Mouse (Mus musculus) neural tube, embryonic 14.5 days (tissue): ENCODE data around the gene Tab1. TPM values are rescaled to one million over a fixed set of nuclear protein-coding genes. Genes with fewer than 3 reads are reported as not detected.

ENCODE experiments used
- ATAC-seq: fragments of 200-750 bp; cut with Nextera tagmentation; 2 replicates; pipeline ENCODE4 v1.8.0; 2017; ENCODE audit warnings: low read depth, mild to moderate bottlenecking, moderate TSS enrichment, moderate library complexity
- H3K27ac ChIP-seq: fragments of 300-500 bp; sonication (generic); 2 replicates; pipeline ENCODE4 v1.5.1; 2014; ENCODE audit warnings: low read depth, mild to moderate bottlenecking, control low read depth, low read length, moderate library complexity, mixed read lengths
- H3K27me3 ChIP-seq: fragments of 300-500 bp; sonication (generic); 2 replicates; pipeline ENCODE4 v1.6.1; 2014; ENCODE audit warnings: low read length; ENCODE audit not compliant: control insufficient read depth, insufficient read depth
- H3K36me3 ChIP-seq: fragments of 300-500 bp; sonication (generic); 2 replicates; pipeline ENCODE4 v1.6.1; 2014; ENCODE audit warnings: low read length, mixed read lengths; ENCODE audit not compliant: control insufficient read depth, insufficient read depth
- H3K4me1 ChIP-seq: fragments of 300-500 bp; sonication (generic); 2 replicates; pipeline ENCODE4 v1.6.1; 2014; ENCODE audit warnings: low read length; ENCODE audit not compliant: control insufficient read depth, insufficient read depth
- H3K4me2 ChIP-seq: fragments of 300-500 bp; sonication (generic); 2 replicates; pipeline ENCODE4 v1.6.1; 2014; ENCODE audit warnings: mild to moderate bottlenecking, low read depth, low read length, control low read depth
- H3K4me3 ChIP-seq: fragments of 300-500 bp; sonication (generic); 2 replicates; pipeline ENCODE4 v1.5.1; 2014; ENCODE audit warnings: low read depth, low read length, control low read depth, mixed read lengths
- H3K9ac ChIP-seq: fragments of 300-500 bp; sonication (generic); replicated peaks from 2 replicates; pipeline ENCODE4 v1.6.1; 2014; ENCODE audit warnings: low read depth, mild to moderate bottlenecking, control low read depth, low read length, mixed read lengths
- H3K9me3 ChIP-seq: fragments of 300-500 bp; sonication (generic); 2 replicates; pipeline ENCODE4 v1.6.1; 2016; ENCODE audit warnings: low read length; ENCODE audit not compliant: control insufficient read depth
- WGBS: fragments of 180-500 bp; shearing (Covaris S2); extraction: QIAGEN DNeasy Blood & Tissue Kit; methylation state at CpG from one replicate; pipeline ENCODE4 v1.1.7; 2014; 5-methylcytosine and 5-hydroxymethylcytosine counted together
- polyA plus RNA-seq: library from polyadenylated mRNA; unstranded; fragments of >200 nt; fragmentation: Nextera tagmentation; extraction: Ambion mirVana; gene quantifications from 2 replicates; pipeline ENCODE4 v1.2.1, GENCODE M21; 2014

The Tab1 gene
- polyA plus RNA-seq, 1 experiment from 2014 or later, result 30.1 TPM

DNA sequence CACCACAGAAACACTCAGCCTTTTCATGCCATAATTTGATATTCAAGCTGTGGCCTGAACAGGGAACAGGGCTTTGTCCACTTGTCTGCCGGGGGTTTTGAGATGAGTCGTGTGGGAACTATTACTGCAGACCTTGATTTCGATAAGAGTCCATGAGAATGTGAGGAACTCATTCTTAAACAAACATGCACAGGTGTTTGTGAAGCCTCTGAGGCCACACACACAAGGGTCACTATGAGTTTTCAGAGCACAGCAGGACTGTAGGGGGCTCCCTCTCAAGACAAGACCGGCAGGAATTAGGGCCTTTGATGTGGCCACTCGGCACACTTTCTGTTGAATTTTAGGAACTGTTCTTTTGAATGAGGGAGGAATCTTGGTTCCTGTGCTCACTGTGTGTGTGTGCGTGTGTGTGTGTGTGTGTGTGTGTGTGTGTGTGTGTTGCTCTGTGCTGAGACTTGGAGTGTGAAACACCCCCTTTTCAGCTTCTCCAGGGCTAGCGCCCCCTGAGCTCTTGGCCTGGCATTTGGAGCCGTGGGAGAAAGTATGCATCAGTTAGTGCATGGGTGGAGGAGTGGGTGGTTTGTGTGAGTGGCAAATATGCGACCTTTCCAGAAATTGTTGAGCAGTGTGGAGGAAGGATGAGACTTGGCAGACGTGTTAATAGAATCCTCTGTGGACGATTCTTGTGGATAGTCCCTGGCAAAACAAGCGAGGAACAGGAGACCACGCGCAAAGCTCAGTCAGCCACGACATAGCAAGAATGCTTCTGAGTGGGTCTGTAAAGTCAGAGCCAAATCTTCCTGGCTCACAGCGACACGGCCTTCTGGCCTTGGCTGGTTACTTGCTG lies 5.2 kb downstream of the Tab1 start:
- Histone ChIP-seq H3K4me1 (0 out of 2 replicates have a peak, but pooled peaks cover 10% of the 10 kb centered on the region), H3K9me3 (no peaks in the 10 kb centered on the region), H3K27ac (no peak overlapping the region), H3K9ac (no peak overlapping the region), H3K4me2 (no peak overlapping the region), H3K27me3 (no peaks in the 10 kb centered on the region), H3K36me3 (no peaks in the 10 kb centered on the region), H3K4me3 (no peak overlapping the region)
- ATAC-seq, result no peak
- WGBS, result 71% methylated on average over 17 of the region's 17 CpGs

DNA sequence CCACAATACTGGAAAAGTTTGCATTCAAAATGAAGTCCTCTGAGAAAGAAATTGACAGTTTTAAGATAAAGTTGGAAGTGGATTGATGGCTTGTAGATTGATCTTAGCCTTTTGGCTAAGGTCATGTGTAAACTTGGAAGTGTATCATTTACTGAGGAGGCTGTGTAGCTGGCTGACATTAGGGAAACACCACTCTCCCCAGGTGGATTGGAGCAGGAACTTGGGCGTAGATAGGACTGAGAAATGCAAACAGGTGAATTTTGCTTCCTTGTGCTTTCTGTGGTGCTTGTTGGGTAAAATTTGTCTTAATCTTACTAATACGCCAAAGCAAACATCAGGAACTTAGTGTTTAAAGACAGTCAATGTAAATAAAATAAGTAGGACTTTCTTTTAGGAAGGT lies 7.4 kb downstream of the Tab1 start:
- H3K4me3 ChIP-seq, result no peak overlapping the region
- ATAC-seq, result no peak
- no peak overlapping the region for H3K4me2 ChIP-seq
- H3K27me3 ChIP-seq, result no peaks in the 10 kb centered on the region
- H3K27ac ChIP-seq, result no peak overlapping the region
- H3K9me3 ChIP-seq, result no peaks in the 10 kb centered on the region
- H3K4me1 ChIP-seq, result no peaks in the 10 kb centered on the region
- H3K9ac ChIP-seq, result no peak overlapping the region
- WGBS, result 97% methylated on average over 2 of the region's 2 CpGs
- H3K36me3 ChIP-seq, result no peaks in the 10 kb centered on the region

- H3K27me3 ChIP-seq, result no peaks in the 10 kb centered on the region
- H3K4me1 ChIP-seq, result no peaks in the 10 kb centered on the region
- H3K4me2 ChIP-seq, result no peak overlapping the region
- no peak for ATAC-seq
- H3K27ac ChIP-seq, result no peak overlapping the region
- WGBS, result 99% methylated on average over 3 of the region's 3 CpGs
- no peaks in the 10 kb centered on the region for H3K36me3 ChIP-seq
- no peak overlapping the region for H3K9ac ChIP-seq
- H3K4me3 ChIP-seq, result no peak overlapping the region
- no peaks in the 10 kb centered on the region for H3K9me3 ChIP-seq
Measured at GRCm38 (mm10) chr15:80140878-80141277, 8.0 kb downstream of the Tab1 start.

- no peaks in the 10 kb centered on the region for H3K4me1 ChIP-seq
- no peaks in the 10 kb centered on the region for H3K9me3 ChIP-seq
- H3K27me3 ChIP-seq, result no peaks in the 10 kb centered on the region
- H3K4me2 ChIP-seq, result no peak overlapping the region
- H3K36me3 ChIP-seq, result no peaks in the 10 kb centered on the region
- ATAC-seq, result no peak
- no peak overlapping the region for H3K4me3 ChIP-seq
- no peak overlapping the region for H3K27ac ChIP-seq
- no peak overlapping the region for H3K9ac ChIP-seq
- WGBS, result 99% methylated on average over 3 of the region's 3 CpGs
Measured at GRCm38 (mm10) chr15:80142130-80142529, 9.2 kb downstream of the Tab1 start.

DNA sequence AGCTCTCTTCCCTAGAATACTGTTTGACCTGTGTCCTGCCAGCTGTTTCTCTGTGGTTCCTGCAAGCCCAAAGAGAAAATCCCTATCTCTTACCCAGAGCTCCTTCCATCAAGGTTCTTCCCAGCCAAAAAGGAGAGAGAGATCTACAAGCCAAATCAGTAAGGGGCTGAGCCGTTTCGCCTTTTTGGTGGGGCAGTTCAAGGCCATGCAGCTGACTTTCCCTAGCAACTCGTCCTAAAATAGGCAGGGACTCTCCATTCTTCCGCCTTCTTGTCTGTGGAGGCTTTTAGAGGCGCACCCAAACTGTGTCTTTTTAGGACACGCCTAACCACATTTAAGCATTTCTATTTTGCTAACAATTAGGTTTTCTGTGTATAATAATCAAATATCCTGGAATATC lies 10.8 kb downstream of the Tab1 start:
- 94% methylated on average over 6 of the region's 6 CpGs for WGBS
- no peak overlapping the region for H3K27ac ChIP-seq
- no peaks in the 10 kb centered on the region for H3K9me3 ChIP-seq
- H3K9ac ChIP-seq, result no peak overlapping the region
- no peak for ATAC-seq
- no peaks in the 10 kb centered on the region for H3K4me1 ChIP-seq
- H3K4me2 ChIP-seq, result no peak overlapping the region
- no peaks in the 10 kb centered on the region for H3K27me3 ChIP-seq
- 0 out of 2 replicates have a peak, but pooled peaks cover 6% of the 10 kb centered on the region for H3K36me3 ChIP-seq
- H3K4me3 ChIP-seq, result no peak overlapping the region

GRCm38 (mm10) chr15:80145397-80145796 lies 12.5 kb downstream of the Tab1 start:
- no peak for ATAC-seq
- WGBS, result 97% methylated on average over 5 of the region's 5 CpGs
- Histone ChIP-seq H3K27me3 (no peaks in the 10 kb centered on the region), H3K4me3 (no peak overlapping the region), H3K4me2 (no peak overlapping the region), H3K27ac (no peak overlapping the region), H3K36me3 (peaks cover 14% of the 10 kb centered on the region; the same call in 1 of the 2 replicates), H3K9me3 (no peaks in the 10 kb centered on the region), H3K9ac (no peak overlapping the region), H3K4me1 (no peaks in the 10 kb centered on the region)

GRCm38 (mm10) chr15:80146153-80146552 lies 13.2 kb downstream of the Tab1 start:
- Histone ChIP-seq H3K9ac (no peak overlapping the region), H3K4me2 (no peak overlapping the region), H3K27me3 (no peaks in the 10 kb centered on the region), H3K9me3 (no peaks in the 10 kb centered on the region), H3K4me3 (no peak overlapping the region), H3K4me1 (no peaks in the 10 kb centered on the region), H3K27ac (no peak overlapping the region), H3K36me3 (peaks cover 14% of the 10 kb centered on the region; the same call in 1 of the 2 replicates)
- WGBS, result 64% methylated on average over 6 of the region's 6 CpGs
- no peak for ATAC-seq

GRCm38 (mm10) chr15:80147090-80147489 lies 14.2 kb downstream of the Tab1 start:
- Histone ChIP-seq H3K9me3 (no peaks in the 10 kb centered on the region), H3K9ac (no peak overlapping the region), H3K4me3 (no peak overlapping the region), H3K4me1 (no peaks in the 10 kb centered on the region), H3K36me3 (peaks cover 17% of the 10 kb centered on the region; the same call in 1 of the 2 replicates), H3K27me3 (no peaks in the 10 kb centered on the region), H3K27ac (no peak overlapping the region), H3K4me2 (no peak overlapping the region)
- ATAC-seq, result no peak
- WGBS, result 94% methylated on average over 14 of the region's 14 CpGs

DNA sequence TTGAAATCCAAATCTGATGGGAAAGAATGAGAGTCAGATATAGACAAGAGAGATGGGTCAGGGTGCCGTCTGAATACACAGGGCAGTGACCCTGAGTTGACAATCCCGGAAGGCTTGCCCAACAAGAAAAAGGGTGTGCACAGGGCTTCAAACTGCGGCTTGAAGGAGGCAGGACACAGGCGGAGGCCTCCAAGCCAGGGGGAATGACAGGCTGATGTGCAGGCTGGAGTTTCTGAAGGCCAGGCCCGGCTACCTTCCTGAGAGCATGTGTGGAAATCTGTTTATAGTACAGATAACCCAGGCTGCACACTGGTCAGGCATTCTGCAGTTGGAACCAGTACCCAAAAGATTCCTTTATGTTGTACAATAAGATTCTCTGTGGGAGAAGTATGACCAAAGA lies 14.6 kb downstream of the Tab1 start:
- no peak overlapping the region for H3K9ac ChIP-seq
- no peak overlapping the region for H3K4me2 ChIP-seq
- no peaks in the 10 kb centered on the region for H3K27me3 ChIP-seq
- peaks cover 20% of the 10 kb centered on the region for H3K36me3 ChIP-seq
- no peaks in the 10 kb centered on the region for H3K4me1 ChIP-seq
- no peak overlapping the region for H3K27ac ChIP-seq
- no peaks in the 10 kb centered on the region for H3K9me3 ChIP-seq
- no peak overlapping the region for H3K4me3 ChIP-seq
- WGBS, result 82% methylated on average over 5 of the region's 5 CpGs
- ATAC-seq, result no peak
